Mouse (Mus musculus) heart, embryonic 14.5 days (tissue): Measurements from ENCODE around the gene Lcn4. TPM values are rescaled to one million over a fixed set of nuclear protein-coding genes. Genes with fewer than 3 reads are reported as not detected.
A peak's percentile ranks its signal among the peaks of the same experiment; 100 is the strongest.

Experiments
- ATAC-seq: fragments of 200-750 bp; cut with Nextera tagmentation; 2 replicates; pipeline ENCODE4 v1.8.0; 2017; ENCODE audit warnings: low read depth, moderate TSS enrichment; ENCODE audit not compliant: insufficient number of reproducible peaks, insufficient read depth, low FRiP score
- H3K27ac ChIP-seq, 2 experiments: fragments of 200-500 bp in 1 of 2; fragments of 300-500 bp in 1 of 2; sonication (generic) in 1 of 2; replicated peaks in 1 of 2; 2 replicates each; pipeline ENCODE4 v1.5.1; 2012 to 2014; ENCODE audit warnings: low read depth in 2 of 2, low read length in 2 of 2, control low read depth in 1 of 2, mild to moderate bottlenecking in 1 of 2, mixed read lengths in 1 of 2; ENCODE audit not compliant: control insufficient read depth in 1 of 2, insufficient read depth in 1 of 2
- H3K27me3 ChIP-seq: fragments of 300-500 bp; sonication (generic); 2 replicates; pipeline ENCODE4 v1.6.1; 2014; ENCODE audit warnings: mild to moderate bottlenecking, low read length, control low read depth; ENCODE audit not compliant: control insufficient read depth, insufficient read depth
- H3K36me3 ChIP-seq: fragments of 300-500 bp; sonication (generic); 2 replicates; pipeline ENCODE4 v1.6.1; 2014; ENCODE audit warnings: mild to moderate bottlenecking, control low read depth, low read length, mixed read lengths; ENCODE audit not compliant: control insufficient read depth, insufficient read depth
- H3K4me1 ChIP-seq, 2 experiments: fragments of 200-500 bp in 1 of 2; fragments of 300-500 bp in 1 of 2; sonication (generic) in 1 of 2; 2 replicates each; pipeline ENCODE4 v1.6.1; 2012 to 2014; ENCODE audit warnings: low read length in 2 of 2, control low read depth in 1 of 2, mixed read lengths in 1 of 2; ENCODE audit not compliant: control insufficient read depth in 2 of 2, insufficient read depth in 2 of 2
- H3K4me2 ChIP-seq: fragments of 300-500 bp; sonication (generic); 2 replicates; pipeline ENCODE4 v1.6.1; 2014; ENCODE audit warnings: mild to moderate bottlenecking, low read length
- H3K4me3 ChIP-seq, 2 experiments: fragments of 200-500 bp in 1 of 2; fragments of 300-500 bp in 1 of 2; sonication (generic) in 1 of 2; 2 replicates each; pipeline ENCODE4 v1.5.1; 2012 to 2014; ENCODE audit warnings: low read length in 2 of 2, mild to moderate bottlenecking in 2 of 2, control low read depth in 1 of 2, low read depth in 1 of 2, moderate library complexity in 1 of 2; ENCODE audit not compliant: control insufficient read depth in 1 of 2, insufficient read depth in 1 of 2
- H3K9ac ChIP-seq: fragments of 300-500 bp; sonication (generic); 2 replicates; pipeline ENCODE4 v1.6.1; 2014; ENCODE audit warnings: mild to moderate bottlenecking, low read length
- H3K9me3 ChIP-seq: fragments of 300-500 bp; sonication (generic); 2 replicates; pipeline ENCODE4 v1.6.1; 2016; ENCODE audit warnings: low read length, control low read depth; ENCODE audit not compliant: control insufficient read depth
- WGBS: fragments of 180-500 bp; shearing (Covaris S2); extraction: QIAGEN DNeasy Blood & Tissue Kit; methylation state at CpG from one replicate; pipeline ENCODE4 v1.1.7; 2014; 5-methylcytosine and 5-hydroxymethylcytosine counted together
- polyA plus RNA-seq: library from polyadenylated mRNA; unstranded; fragments of >200 nt; fragmentation: Nextera tagmentation; extraction: Ambion mirVana; gene quantifications from 2 replicates; pipeline ENCODE4 v1.2.1, GENCODE M21; 2014

Gene Lcn4
- polyA plus RNA-seq, 1 experiment from 2014 or later, result not detected

GRCm38 (mm10) chr2:26661143-26661752 is 9.8 kb downstream of the Lcn4 start:
- WGBS, result 2% methylated on average over 19 of the region's 20 CpGs
- H3K27ac ChIP-seq, result no peak overlapping the region
- H3K4me1 ChIP-seq, result peaks cover 0 to 6% of the 10 kb centered on the region in 2 experiments; a peak in 2 of 4 replicates
- H3K4me2 ChIP-seq, result peak overlapping the region; percentile 73
- no peaks in the 10 kb centered on the region for H3K36me3 ChIP-seq
- peak overlapping the region; percentile 21 to 34 for H3K4me3 ChIP-seq
- ATAC-seq, result no peak
- no peaks in the 10 kb centered on the region for H3K9me3 ChIP-seq
- no peaks in the 10 kb centered on the region for H3K27me3 ChIP-seq
- H3K9ac ChIP-seq, result peak overlapping the region; percentile 21; the same call in 1 of the 2 replicates

DNA sequence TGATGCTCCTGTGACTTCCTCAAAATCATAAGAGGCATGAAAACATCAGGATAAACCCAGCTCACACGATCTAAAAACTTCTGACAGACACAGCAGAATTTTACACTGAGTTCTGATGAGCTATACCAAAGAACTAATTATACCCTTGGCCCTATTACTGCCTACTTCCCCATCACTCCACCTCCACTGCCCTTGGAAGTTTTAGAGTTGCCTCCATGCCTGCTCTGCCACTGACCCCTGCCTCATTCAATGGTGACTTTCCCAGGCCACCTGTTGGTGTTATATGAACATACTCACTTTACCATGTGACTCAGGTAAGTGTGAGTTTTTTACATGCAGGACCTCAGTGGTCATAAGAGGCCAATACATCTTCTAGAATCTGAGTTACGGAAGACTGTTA is 13.7 kb downstream of the Lcn4 start:
- H3K9ac ChIP-seq, result no peak overlapping the region
- 76% methylated on average over 2 of the region's 2 CpGs for WGBS
- no peaks in the 10 kb centered on the region for H3K36me3 ChIP-seq
- ATAC-seq, result no peak
- H3K27me3 ChIP-seq, result no peaks in the 10 kb centered on the region
- H3K9me3 ChIP-seq, result no peaks in the 10 kb centered on the region
- peaks cover 0 to 6% of the 10 kb centered on the region in 2 experiments; a peak in 2 of 4 replicates for H3K4me1 ChIP-seq
- H3K4me2 ChIP-seq, result no peak overlapping the region
- no peak overlapping the region for H3K4me3 ChIP-seq
- H3K27ac ChIP-seq, result no peak overlapping the region

DNA sequence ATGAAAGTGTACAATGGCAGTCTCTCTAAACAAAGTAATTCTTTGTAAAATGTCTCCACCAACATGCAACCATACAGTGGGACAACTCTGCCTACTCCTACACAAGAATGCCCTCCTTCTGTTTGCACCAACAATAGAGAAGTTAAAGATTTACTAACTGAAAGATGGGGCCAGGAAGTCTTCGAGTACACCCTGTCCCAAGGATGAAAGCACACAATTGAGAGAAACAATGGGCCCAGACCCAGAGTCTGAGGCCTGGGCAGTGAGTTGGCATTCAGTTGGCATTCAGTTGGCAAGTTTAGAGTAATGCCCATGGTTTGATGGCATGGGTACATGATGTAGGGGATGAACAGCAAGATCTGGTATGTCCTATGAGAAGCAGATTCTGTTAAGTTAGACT is 16.4 kb downstream of the Lcn4 start:
- H3K27ac ChIP-seq, result no peak overlapping the region
- no peak overlapping the region for H3K4me3 ChIP-seq
- H3K4me2 ChIP-seq, result no peak overlapping the region
- no peaks in the 10 kb centered on the region for H3K36me3 ChIP-seq
- no peaks in the 10 kb centered on the region for H3K27me3 ChIP-seq
- no peaks in the 10 kb centered on the region for H3K4me1 ChIP-seq
- ATAC-seq, result no peak
- H3K9ac ChIP-seq, result no peak overlapping the region
- WGBS, result 77% methylated on average over 1 of the region's 1 CpGs
- no peaks in the 10 kb centered on the region for H3K9me3 ChIP-seq

- Histone ChIP-seq H3K9me3 (no peaks in the 10 kb centered on the region), H3K27me3 (no peaks in the 10 kb centered on the region), H3K36me3 (no peaks in the 10 kb centered on the region), H3K27ac (no peak overlapping the region), H3K9ac (no peak overlapping the region), H3K4me1 (no peaks in the 10 kb centered on the region), H3K4me2 (no peak overlapping the region), H3K4me3 (no peak overlapping the region)
- ATAC-seq, result peak; percentile 91
- 15% methylated on average over 3 of the region's 3 CpGs for WGBS
Observed at GRCm38 (mm10) chr2:26646643-26647293, 24.3 kb downstream of the Lcn4 start.

DNA sequence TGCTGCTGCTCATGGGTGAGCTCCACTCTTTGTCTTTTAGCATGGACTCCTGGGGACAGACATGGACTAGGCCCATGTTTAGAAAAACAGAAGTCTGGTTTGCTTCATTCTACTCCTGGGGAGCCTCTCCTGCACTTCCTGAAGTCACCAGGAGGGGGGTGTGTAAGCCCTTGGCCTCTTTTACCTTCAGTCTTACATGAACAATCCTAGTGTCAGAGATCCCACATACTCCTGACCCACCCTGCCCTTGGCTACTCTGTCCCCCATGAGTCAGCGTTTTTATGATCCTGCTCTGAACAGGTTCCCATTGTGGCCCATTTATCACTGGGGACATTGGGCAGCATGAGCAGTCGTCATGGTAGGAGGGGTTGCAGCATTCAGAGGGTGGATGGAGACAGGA is 27.1 kb downstream of the Lcn4 start:
- peaks cover 6 to 8% of the 10 kb centered on the region in 2 experiments for H3K4me1 ChIP-seq
- no peak for ATAC-seq
- 65% methylated on average over 2 of the region's 2 CpGs for WGBS
- H3K9ac ChIP-seq, result no peak overlapping the region
- no peaks in the 10 kb centered on the region for H3K27me3 ChIP-seq
- H3K36me3 ChIP-seq, result peaks cover under 1% of the 10 kb centered on the region
- no peak overlapping the region for H3K4me3 ChIP-seq
- H3K9me3 ChIP-seq, result no peaks in the 10 kb centered on the region
- H3K27ac ChIP-seq, result no peak overlapping the region
- no peak overlapping the region for H3K4me2 ChIP-seq

GRCm38 (mm10) chr2:26641006-26641647 is 30.0 kb downstream of the Lcn4 start:
- Histone ChIP-seq H3K4me1 (peaks cover 13 to 20% of the 10 kb centered on the region in 2 experiments), H3K27ac (peak overlapping the region in 1 of 2 experiments; percentile 35; a peak in 1 of 4 replicates), H3K27me3 (no peaks in the 10 kb centered on the region), H3K9me3 (no peaks in the 10 kb centered on the region), H3K4me2 (no peak overlapping the region), H3K36me3 (peaks cover 29% of the 10 kb centered on the region), H3K9ac (peak overlapping the region; percentile 97; the same call in 1 of the 2 replicates), H3K4me3 (no peak overlapping the region)
- ATAC-seq, result no peak
- WGBS, result 66% methylated on average over 7 of the region's 7 CpGs

- peak overlapping the region; percentile 87 for H3K4me2 ChIP-seq
- no peaks in the 10 kb centered on the region for H3K27me3 ChIP-seq
- peak overlapping the region; percentile 76 to 82 for H3K27ac ChIP-seq
- peaks cover 38% of the 10 kb centered on the region for H3K36me3 ChIP-seq
- peak overlapping the region; percentile 97 for H3K9ac ChIP-seq
- H3K4me3 ChIP-seq, result peak overlapping the region; percentile 66 to 94
- WGBS, result 4% methylated on average over 49 of the region's 49 CpGs
- no peaks in the 10 kb centered on the region for H3K9me3 ChIP-seq
- ATAC-seq, result peak; percentile 62
- H3K4me1 ChIP-seq, result peaks cover 13 to 20% of the 10 kb centered on the region in 2 experiments
Observed at GRCm38 (mm10) chr2:26639838-26640830, 30.9 kb downstream of the Lcn4 start.
